Mouse (Mus musculus) CH12.LX (cell line): ENCODE results near the gene 3110082J24Rik. TPM values are rescaled to one million over a fixed set of nuclear protein-coding genes. Genes with fewer than 3 reads are reported as not detected.

ENCODE experiments used
- DNase-seq: peaks from one replicate; pipeline ENCODE4 v3.0.0-alpha.2; 2013; ENCODE audit errors: extremely low read depth
- H3K27ac ChIP-seq: 2 replicates; pipeline ENCODE4 v1.5.1; 2012; ENCODE audit warnings: low read depth, mild to moderate bottlenecking, control low read depth, moderate library complexity; ENCODE audit not compliant: insufficient read depth
- H3K27me3 ChIP-seq: replicated peaks from 2 replicates; pipeline ENCODE3; 2012; ENCODE audit warnings: inconsistent platforms
- H3K36me3 ChIP-seq, 2 experiments: replicated peaks in 1 of 2; 2 replicates each; pipeline versions ENCODE3 to v1.6.1; 2012; ENCODE audit warnings: inconsistent platforms in 1 of 2, low read length in 1 of 2, mild to moderate bottlenecking in 1 of 2, mixed read lengths in 1 of 2, moderate library complexity in 1 of 2; ENCODE audit not compliant: control insufficient read depth in 1 of 2, insufficient read depth in 1 of 2
- H3K4me1 ChIP-seq, 2 experiments: 2 replicates each; pipeline ENCODE4 v1.6.1; 2012; ENCODE audit warnings: inconsistent platforms in 1 of 2, moderate library complexity in 1 of 2; ENCODE audit not compliant: insufficient read depth in 2 of 2, control insufficient read depth in 1 of 2
- H3K4me2 ChIP-seq: 2 replicates; pipeline ENCODE4 v1.6.1; 2012; ENCODE audit warnings: low read depth, mild to moderate bottlenecking, control low read depth; ENCODE audit not compliant: poor library complexity, insufficient read depth, severe bottlenecking
- H3K4me3 ChIP-seq, 3 experiments: fragments of 150-350 bp in 1 of 3; sonication (generic) in 1 of 3; replicated peaks in 1 of 3; 2 replicates each; pipeline versions ENCODE3 to v1.5.1; 2011 to 2012; ENCODE audit warnings: low read depth in 2 of 3, low read length in 2 of 3, mild to moderate bottlenecking in 2 of 3, moderate library complexity in 2 of 3, control low read depth in 1 of 3, improper control_type of control experiment in 1 of 3, inconsistent platforms in 1 of 3, mixed read lengths in 1 of 3; ENCODE audit not compliant: poor library complexity in 1 of 3
- H3K79me2 ChIP-seq: replicated peaks from 2 replicates; pipeline ENCODE4 v1.6.1; 2012; ENCODE audit warnings: mild to moderate bottlenecking, moderate library complexity; ENCODE audit not compliant: control insufficient read depth, poor library complexity, insufficient read depth, severe bottlenecking; ENCODE audit errors: extremely low read depth
- H3K9ac ChIP-seq: 2 replicates; pipeline ENCODE4 v1.6.1; 2012; ENCODE audit warnings: low read depth, mild to moderate bottlenecking, control low read depth, moderate library complexity; ENCODE audit not compliant: insufficient read depth
- H3K9me3 ChIP-seq: replicated peaks from 2 replicates; pipeline ENCODE3; 2012; ENCODE audit warnings: low read length, inconsistent platforms, mixed read lengths
- BHLHE40 ChIP-seq: IDR thresholded peaks from 2 replicates; pipeline ENCODE4 v1.6.1; 2011; ENCODE audit warnings: mild to moderate bottlenecking, low read depth, low read length, improper control_type of control experiment
- CHD1 ChIP-seq: IDR thresholded peaks from 2 replicates; pipeline ENCODE4 v1.6.1; 2012; ENCODE audit warnings: low read depth, low read length, improper control_type of control experiment, inconsistent platforms
- CTCF ChIP-seq, 2 experiments: IDR thresholded peaks in 1 of 2; conservative IDR thresholded peaks in 1 of 2; 2 replicates each; pipeline ENCODE4 v1.5.1; 2011 to 2012; ENCODE audit warnings: low read depth in 2 of 2, low read length in 2 of 2, improper control_type of control experiment in 1 of 2, inconsistent platforms in 1 of 2, mild to moderate bottlenecking in 1 of 2, moderate library complexity in 1 of 2
- ELF1 ChIP-seq: IDR thresholded peaks from 2 replicates; pipeline ENCODE4 v1.6.1; 2014; ENCODE audit warnings: low read depth, mild to moderate bottlenecking, inconsistent platforms, low read length, improper control_type of control experiment
- EP300 ChIP-seq: IDR thresholded peaks from 2 replicates; pipeline ENCODE4 v1.6.1; 2011; ENCODE audit warnings: low read length, improper control_type of control experiment
- ETS1 ChIP-seq: conservative IDR thresholded peaks from 2 replicates; pipeline ENCODE4 v1.6.1; 2012; ENCODE audit warnings: low read depth, mild to moderate bottlenecking, inconsistent platforms, low read length, improper control_type of control experiment, moderate library complexity
- HCFC1 ChIP-seq: IDR thresholded peaks from 2 replicates; pipeline ENCODE4 v1.6.1; 2012; ENCODE audit warnings: low read depth, mild to moderate bottlenecking, inconsistent platforms, low read length, improper control_type of control experiment
- IRF4 ChIP-seq: IDR thresholded peaks from 2 replicates; pipeline ENCODE4 v1.6.1; 2014; ENCODE audit warnings: low read depth, mild to moderate bottlenecking, inconsistent platforms, low read length, improper control_type of control experiment
- JUN ChIP-seq: IDR thresholded peaks from 2 replicates; pipeline ENCODE4 v1.6.1; 2011; ENCODE audit warnings: low read depth, mild to moderate bottlenecking, low read length, improper control_type of control experiment, moderate library complexity; ENCODE audit not compliant: insufficient read depth
- JUND ChIP-seq: conservative IDR thresholded peaks from 2 replicates; pipeline ENCODE4 v1.6.1; 2011; ENCODE audit warnings: low read depth, low read length, improper control_type of control experiment
- MAFK ChIP-seq: IDR thresholded peaks from 2 replicates; pipeline ENCODE4 v1.6.1; 2011; ENCODE audit warnings: low read length, improper control_type of control experiment; ENCODE audit not compliant: insufficient replicate concordance
- MXI1 ChIP-seq: IDR thresholded peaks from 2 replicates; pipeline ENCODE4 v1.6.1; 2011; ENCODE audit warnings: mild to moderate bottlenecking, low read depth, low read length, improper control_type of control experiment
- MYC ChIP-seq: IDR thresholded peaks from 2 replicates; pipeline ENCODE4 v1.6.1; 2011; ENCODE audit warnings: low read depth, mild to moderate bottlenecking, improper control_type of control experiment, low read length
- NELFE ChIP-seq: IDR thresholded peaks from 2 replicates; pipeline ENCODE4 v1.6.1; 2011; ENCODE audit warnings: low read depth, low read length, improper control_type of control experiment
- POLR2A ChIP-seq: IDR thresholded peaks from 2 replicates; pipeline ENCODE4 v1.6.1; 2011; ENCODE audit warnings: low read depth, mild to moderate bottlenecking, improper control_type of control experiment, low read length
- RAD21 ChIP-seq: IDR thresholded peaks from 2 replicates; pipeline ENCODE4 v1.6.1; 2011; ENCODE audit warnings: low read depth, mild to moderate bottlenecking, low read length, improper control_type of control experiment, moderate library complexity
- TBP ChIP-seq: conservative IDR thresholded peaks from 2 replicates; pipeline ENCODE4 v1.6.1; 2011; ENCODE audit warnings: low read depth, low read length, improper control_type of control experiment
- TCF12 ChIP-seq: IDR thresholded peaks from 2 replicates; pipeline ENCODE4 v1.6.1; 2014; ENCODE audit warnings: low read depth, mild to moderate bottlenecking, inconsistent platforms, low read length, improper control_type of control experiment
- UBTF ChIP-seq: IDR thresholded peaks from 2 replicates; pipeline ENCODE4 v1.6.1; 2012; ENCODE audit warnings: low read depth, mild to moderate bottlenecking, inconsistent platforms, low read length, improper control_type of control experiment, moderate library complexity
- USF1 ChIP-seq: IDR thresholded peaks from 2 replicates; pipeline ENCODE4 v1.6.1; 2014; ENCODE audit warnings: low read depth, mild to moderate bottlenecking, inconsistent platforms, low read length, improper control_type of control experiment
- ZKSCAN1 ChIP-seq: IDR thresholded peaks from 2 replicates; pipeline ENCODE4 v1.6.1; 2012; ENCODE audit warnings: low read depth, inconsistent platforms, low read length, improper control_type of control experiment, borderline replicate concordance
- ZMIZ1 ChIP-seq: IDR thresholded peaks from 2 replicates; pipeline ENCODE4 v1.6.1; 2012; ENCODE audit warnings: low read depth, mild to moderate bottlenecking, inconsistent platforms, low read length, improper control_type of control experiment
- dilution Hi-C: fragments of 300-500 bp; cut with MboI; formaldehyde crosslinking; loops from 2 replicates; pipeline ENCODE4 v1.14.3; 2020; ENCODE audit warnings: low sequenced_read_pairs; ENCODE audit not compliant: extremely low pct_unique_long_range_greater_than_20kb, extremely low pct_ligation_motif_present
- in situ Hi-C: fragments of 300-500 bp; cut with MboI; formaldehyde crosslinking; loops from 3 replicates; pipeline ENCODE4 v1.14.3; 2019; ENCODE audit warnings: low sequenced_read_pairs, low pct_ligation_motif_present, low pct_unique_long_range_greater_than_20kb, mixed read lengths
- polyA plus RNA-seq: library from polyadenylated mRNA; unstranded; fragments of >175 nt; gene quantifications from 2 replicates; pipeline ENCODE4 v1.2.1, GENCODE M21; 2012; ENCODE audit warnings: low read depth; ENCODE audit not compliant: insufficient read length
- total RNA-seq, 2 experiments: library from RNA; depleted of rRNA; stranded (reverse); fragments of 300-350 nt in 1 of 2; fragments of >200 nt in 1 of 2; gene quantifications; 2 replicates each; pipeline ENCODE4 v1.2.3; 2012 to 2014

Gene 3110082J24Rik
- total and polyA plus RNA-seq, 3 experiments, result not detected

- DNase-seq, result no peak
- in situ Hi-C loops, result no loop called here
- no peak overlapping the region for H3K27ac ChIP-seq
- H3K36me3 ChIP-seq, result peaks cover 0 to 17% of the 10 kb centered on the region in 2 experiments
- TF ChIP-seq ELF1 (no peak), POLR2A (no peak), ZMIZ1 (no peak), UBTF (no peak), CHD1 (no peak), MYC (no peak), RAD21 (no peak), BHLHE40 (no peak), TCF12 (no peak), NELFE (no peak), HCFC1 (no peak), CTCF (conservative IDR thresholded peaks at IDR 0.05 in 1 of 2, IDR thresholded peaks at IDR 0.05 in 1 of 2; ENCODE audit: low read depth in 2 of 2, low read length in 2 of 2) (no peak), ZKSCAN1 (no peak), USF1 (no peak), JUND (no peak)
- H3K4me2 ChIP-seq, result no peak overlapping the region
- no peak overlapping the region for H3K4me3 ChIP-seq
- no peaks in the 10 kb centered on the region for H3K27me3 ChIP-seq
- no peak overlapping the region for H3K9ac ChIP-seq
- dilution Hi-C loops, result no loop called here
- peaks cover 25% of the 10 kb centered on the region for H3K79me2 ChIP-seq
- peaks cover 2 to 45% of the 10 kb centered on the region in 2 experiments; a peak in 3 of 4 replicates for H3K4me1 ChIP-seq
- H3K9me3 ChIP-seq, result no peaks in the 10 kb centered on the region
Observed at GRCm38 (mm10) chr5:30152413-30152812, 46.5 kb upstream of the 3110082J24Rik start.

GRCm38 (mm10) chr5:30152007-30152406 is 46.1 kb upstream of the 3110082J24Rik start:
- Histone ChIP-seq H3K4me1 (peaks cover 2 to 41% of the 10 kb centered on the region in 2 experiments; a peak in 3 of 4 replicates), H3K27ac (no peak overlapping the region), H3K4me2 (no peak overlapping the region), H3K9me3 (no peaks in the 10 kb centered on the region), H3K9ac (no peak overlapping the region), H3K27me3 (no peaks in the 10 kb centered on the region), H3K79me2 (peaks cover 21% of the 10 kb centered on the region), H3K4me3 (no peak overlapping the region), H3K36me3 (peaks cover 0 to 18% of the 10 kb centered on the region in 2 experiments)
- DNase-seq, result no peak
- no peak for TF ChIP-seq MXI1
- no peak for TF ChIP-seq IRF4
- no peak for TF ChIP-seq JUN
- TF ChIP-seq ETS1, result no peak
- no peak for TF ChIP-seq TBP
- no peak for TF ChIP-seq USF1
- TF ChIP-seq EP300, result no peak
- TF ChIP-seq MAFK, result no peak
- no peak for TF ChIP-seq MYC
- in situ Hi-C loops, result no loop called here
- dilution Hi-C loops, result no loop called here
